Mouse (Mus musculus) ES-E14 (cell line): ENCODE measurements around the gene Sema6d. TPM values are rescaled to one million over a fixed set of nuclear protein-coding genes. Genes with fewer than 3 reads are reported as not detected.
A peak's percentile ranks its signal among the peaks of the same experiment; 100 is the strongest.

ENCODE experiments used
- DNase-seq: peaks from one replicate; pipeline ENCODE4 v3.0.0-alpha.2; 2013; ENCODE audit warnings: low read depth, low spot score
- H3K27ac ChIP-seq: 2 replicates; pipeline ENCODE4 v1.5.1; 2012; ENCODE audit warnings: low read depth, mild to moderate bottlenecking, low read length, moderate library complexity, mixed read lengths; ENCODE audit not compliant: poor library complexity, insufficient read depth, severe bottlenecking
- H3K36me3 ChIP-seq: 2 replicates; pipeline ENCODE4 v1.6.1; 2012; ENCODE audit warnings: mild to moderate bottlenecking, low read length, moderate library complexity, mixed read lengths; ENCODE audit not compliant: control insufficient read depth, poor library complexity, insufficient read depth, severe bottlenecking
- H3K4me1 ChIP-seq, 2 experiments: fragments of 150-350 bp in 1 of 2; sonication (generic) in 1 of 2; 2 replicates each; pipeline ENCODE4 v1.6.1; 2012; ENCODE audit warnings: low read length in 2 of 2, mild to moderate bottlenecking in 1 of 2, mixed read lengths in 1 of 2; ENCODE audit not compliant: control insufficient read depth in 2 of 2, insufficient read depth in 2 of 2, poor library complexity in 1 of 2
- H3K4me3 ChIP-seq, 2 experiments: fragments of 150-350 bp in 1 of 2; sonication (generic) in 1 of 2; 2 replicates each; pipeline ENCODE4 v1.5.1; 2012; ENCODE audit warnings: low read length in 2 of 2, low read depth in 1 of 2, mild to moderate bottlenecking in 1 of 2, mixed read lengths in 1 of 2; ENCODE audit not compliant: insufficient read depth in 1 of 2, poor library complexity in 1 of 2, severe bottlenecking in 1 of 2
- H3K9ac ChIP-seq: 2 replicates; pipeline ENCODE4 v1.6.1; 2012; ENCODE audit warnings: low read depth, mild to moderate bottlenecking, low read length, mixed read lengths; ENCODE audit not compliant: poor library complexity, insufficient read depth, severe bottlenecking
- H3K9me3 ChIP-seq: fragments of 150-350 bp; sonication (generic); 2 replicates; pipeline ENCODE4 v1.6.1; 2012; ENCODE audit warnings: low read depth, mild to moderate bottlenecking, low read length; ENCODE audit not compliant: control insufficient read depth, insufficient read depth
- CHD2 ChIP-seq: IDR thresholded peaks from 2 replicates; pipeline ENCODE4 v1.6.1; 2014; ENCODE audit warnings: mild to moderate bottlenecking, low read depth, low read length, inconsistent platforms
- HCFC1 ChIP-seq: IDR thresholded peaks from 2 replicates; pipeline ENCODE4 v1.6.1; 2012; ENCODE audit warnings: low read length, inconsistent platforms, borderline replicate concordance; ENCODE audit not compliant: insufficient read depth
- MAFK ChIP-seq: IDR thresholded peaks from 2 replicates; pipeline ENCODE4 v1.6.1; 2014; ENCODE audit warnings: mild to moderate bottlenecking, low read depth, low read length, inconsistent platforms; ENCODE audit not compliant: insufficient read depth
- ZC3H11A ChIP-seq: IDR thresholded peaks from 2 replicates; pipeline ENCODE4 v1.6.1; 2012; ENCODE audit warnings: low read depth, mild to moderate bottlenecking, inconsistent platforms, low read length, borderline replicate concordance
- ZNF384 ChIP-seq: IDR thresholded peaks from 2 replicates; pipeline ENCODE4 v1.6.1; 2012; ENCODE audit warnings: low read depth, low read length, inconsistent platforms
- in situ Hi-C, 2 experiments: fragments of 600-800 bp; cut with MboI; formaldehyde crosslinking; loops; one replicate each; pipeline ENCODE4 v1.15.1; 2025; ENCODE audit warnings: low sequenced_read_pairs in 2 of 2, inconsistent platforms in 1 of 2; ENCODE audit not compliant: unreplicated experiment in 2 of 2
- total RNA-seq: library from RNA; depleted of rRNA; stranded (reverse); fragments of 300-350 nt; gene quantifications from 2 replicates; pipeline ENCODE4 v1.2.3, GENCODE M21; 2012

Sema6d gene
- total RNA-seq, 1 experiment, result 0.54 TPM

DNA sequence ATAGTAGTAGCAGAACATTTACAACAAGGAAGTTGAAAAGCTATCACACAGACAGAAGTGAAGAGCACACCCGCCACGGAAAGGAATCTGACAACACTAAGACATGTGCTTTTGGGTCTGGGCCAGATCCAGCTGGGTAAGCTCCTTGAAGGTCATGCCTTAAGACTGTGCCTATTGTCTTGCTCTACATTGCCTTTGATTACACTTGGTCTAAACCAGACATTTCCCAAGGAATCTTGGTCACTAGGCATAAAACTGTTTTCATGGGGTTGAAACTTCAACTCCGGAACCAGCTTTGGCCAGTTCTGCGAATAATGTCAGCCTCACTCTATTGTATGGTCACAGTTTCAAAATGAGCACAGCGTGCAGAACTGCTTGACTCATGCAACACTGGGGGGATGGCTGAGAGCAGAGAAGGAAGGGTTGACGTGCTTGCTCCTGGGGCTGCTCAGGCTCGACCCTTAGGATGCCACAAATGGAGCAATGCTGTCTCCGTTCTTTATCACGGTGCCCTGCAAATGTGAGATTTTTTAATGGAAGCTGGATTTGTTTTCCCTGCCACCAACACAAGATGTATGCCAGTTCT is 145.0 kb downstream of the Sema6d start:
- H3K4me1 ChIP-seq, result 0 out of 4 replicates have a peak, but pooled peaks cover 0 to 1% of the 10 kb centered on the region in 2 experiments
- H3K36me3 ChIP-seq, result no peaks in the 10 kb centered on the region
- no peaks in the 10 kb centered on the region for H3K9me3 ChIP-seq
- in situ Hi-C loops, result no loop called here
- no peak overlapping the region for H3K4me3 ChIP-seq
- no peak overlapping the region for H3K27ac ChIP-seq
- TF ChIP-seq MAFK, result no peak
- TF ChIP-seq HCFC1, result no peak
- no peak for TF ChIP-seq ZNF384
- TF ChIP-seq CHD2, result no peak
- TF ChIP-seq ZC3H11A, result no peak
- DNase-seq, result peak; percentile 12
- H3K9ac ChIP-seq, result no peak overlapping the region

DNA sequence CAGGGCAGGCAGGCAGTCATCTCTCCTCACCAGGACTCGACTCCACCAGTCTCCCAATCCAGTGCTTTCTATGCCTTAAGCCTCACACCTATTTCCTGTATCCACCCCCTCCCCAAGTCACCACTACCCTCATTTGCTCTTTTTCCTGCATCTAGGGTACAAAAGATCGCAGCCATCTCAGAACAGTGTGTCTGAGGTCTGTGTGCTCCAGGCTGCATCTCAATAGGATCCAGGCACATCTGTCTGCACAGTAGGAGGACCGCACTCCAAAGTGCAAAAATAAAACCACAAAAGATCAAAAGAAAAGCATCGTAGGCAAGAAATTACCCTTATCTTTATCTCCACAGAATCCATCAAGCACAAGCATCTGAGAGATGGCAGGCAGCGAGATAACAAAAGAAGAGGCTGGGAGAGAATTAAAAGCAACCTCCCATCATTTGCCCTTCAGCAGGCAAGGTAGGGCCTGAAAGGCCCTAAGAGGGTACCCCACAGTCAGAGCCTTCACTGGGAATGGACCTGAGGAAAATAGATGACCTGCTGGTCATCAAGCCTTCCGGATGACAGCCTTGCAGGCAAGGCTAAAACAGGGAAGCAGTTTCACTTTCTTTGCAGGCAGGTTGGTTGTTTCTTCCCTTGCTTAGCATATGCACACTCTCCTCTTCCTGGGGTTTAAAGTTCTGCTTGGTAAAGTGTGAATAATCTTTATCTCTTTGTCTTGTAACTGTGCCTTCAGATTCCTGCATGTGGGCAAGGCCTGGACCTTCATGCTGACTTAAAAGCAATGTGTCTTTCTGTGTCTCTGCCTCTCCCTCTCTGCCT is 145.7 kb downstream of the Sema6d start:
- peak; percentile 6 for DNase-seq
- Histone ChIP-seq H3K9ac (no peak overlapping the region), H3K9me3 (no peaks in the 10 kb centered on the region), H3K4me3 (no peak overlapping the region), H3K4me1 (0 out of 4 replicates have a peak, but pooled peaks cover 0 to 1% of the 10 kb centered on the region in 2 experiments), H3K36me3 (no peaks in the 10 kb centered on the region), H3K27ac (no peak overlapping the region)
- TF ChIP-seq ZNF384, result no peak
- no peak for TF ChIP-seq MAFK
- no peak for TF ChIP-seq HCFC1
- no peak for TF ChIP-seq CHD2
- no peak for TF ChIP-seq ZC3H11A
- in situ Hi-C loops, result no loop called here

DNA sequence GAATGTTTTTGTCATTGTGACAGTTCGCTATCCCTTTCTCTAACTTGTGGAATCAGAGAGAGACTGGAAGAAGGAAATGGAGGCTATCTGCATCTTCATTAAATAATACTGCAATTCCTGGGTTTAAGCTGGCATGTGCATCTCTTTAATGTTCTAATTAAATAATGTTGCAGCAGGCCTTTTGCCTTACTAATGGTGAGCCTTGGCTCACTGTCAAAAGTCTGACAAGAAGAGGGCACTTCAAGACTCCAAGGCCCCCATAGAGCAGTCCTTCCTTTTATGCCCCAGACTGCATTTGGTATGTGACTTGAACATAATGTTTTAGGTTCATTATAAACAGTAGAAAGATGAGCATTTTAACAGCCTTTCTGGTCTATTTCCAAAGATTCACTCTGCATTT is 147.1 kb downstream of the Sema6d start:
- Histone ChIP-seq H3K4me3 (no peak overlapping the region), H3K36me3 (no peaks in the 10 kb centered on the region), H3K9me3 (no peaks in the 10 kb centered on the region), H3K27ac (no peak overlapping the region), H3K9ac (no peak overlapping the region), H3K4me1 (0 out of 4 replicates have a peak, but pooled peaks cover 0 to 1% of the 10 kb centered on the region in 2 experiments)
- in situ Hi-C loops, result no loop called here
- TF ChIP-seq MAFK (no peak), CHD2 (no peak), HCFC1 (no peak), ZC3H11A (no peak), ZNF384 (no peak)
- no peak for DNase-seq

DNA sequence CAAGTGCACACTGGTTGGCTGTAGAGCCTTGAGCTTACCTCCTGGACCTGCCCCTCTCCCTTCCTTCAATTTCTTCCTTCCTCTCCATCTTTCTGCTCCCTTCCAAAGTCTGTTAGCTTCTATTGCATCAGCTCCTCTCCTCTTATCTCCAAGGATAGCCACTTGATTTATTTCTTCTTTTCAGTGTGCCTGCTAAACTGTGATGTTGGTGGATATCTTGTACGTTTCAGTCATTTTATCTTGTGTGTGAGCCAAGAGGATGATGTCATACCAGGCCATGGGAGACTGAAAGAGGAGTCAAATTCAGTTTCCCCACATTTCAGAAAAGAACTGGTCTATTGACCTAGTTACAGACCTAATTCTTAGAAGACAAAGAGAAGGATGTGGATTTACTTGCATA is 153.8 kb downstream of the Sema6d start:
- no peak overlapping the region for H3K27ac ChIP-seq
- in situ Hi-C loops, result no loop called here
- H3K9ac ChIP-seq, result no peak overlapping the region
- no peaks in the 10 kb centered on the region for H3K9me3 ChIP-seq
- no peak for TF ChIP-seq MAFK
- TF ChIP-seq HCFC1, result no peak
- TF ChIP-seq CHD2, result no peak
- TF ChIP-seq ZNF384, result no peak
- no peak for TF ChIP-seq ZC3H11A
- no peaks in the 10 kb centered on the region for H3K4me1 ChIP-seq
- H3K36me3 ChIP-seq, result no peaks in the 10 kb centered on the region
- DNase-seq, result no peak
- no peak overlapping the region for H3K4me3 ChIP-seq
